Mouse (Mus musculus): Measurements from ENCODE around the gene Fa2h.

Gene Fa2h

DNA sequence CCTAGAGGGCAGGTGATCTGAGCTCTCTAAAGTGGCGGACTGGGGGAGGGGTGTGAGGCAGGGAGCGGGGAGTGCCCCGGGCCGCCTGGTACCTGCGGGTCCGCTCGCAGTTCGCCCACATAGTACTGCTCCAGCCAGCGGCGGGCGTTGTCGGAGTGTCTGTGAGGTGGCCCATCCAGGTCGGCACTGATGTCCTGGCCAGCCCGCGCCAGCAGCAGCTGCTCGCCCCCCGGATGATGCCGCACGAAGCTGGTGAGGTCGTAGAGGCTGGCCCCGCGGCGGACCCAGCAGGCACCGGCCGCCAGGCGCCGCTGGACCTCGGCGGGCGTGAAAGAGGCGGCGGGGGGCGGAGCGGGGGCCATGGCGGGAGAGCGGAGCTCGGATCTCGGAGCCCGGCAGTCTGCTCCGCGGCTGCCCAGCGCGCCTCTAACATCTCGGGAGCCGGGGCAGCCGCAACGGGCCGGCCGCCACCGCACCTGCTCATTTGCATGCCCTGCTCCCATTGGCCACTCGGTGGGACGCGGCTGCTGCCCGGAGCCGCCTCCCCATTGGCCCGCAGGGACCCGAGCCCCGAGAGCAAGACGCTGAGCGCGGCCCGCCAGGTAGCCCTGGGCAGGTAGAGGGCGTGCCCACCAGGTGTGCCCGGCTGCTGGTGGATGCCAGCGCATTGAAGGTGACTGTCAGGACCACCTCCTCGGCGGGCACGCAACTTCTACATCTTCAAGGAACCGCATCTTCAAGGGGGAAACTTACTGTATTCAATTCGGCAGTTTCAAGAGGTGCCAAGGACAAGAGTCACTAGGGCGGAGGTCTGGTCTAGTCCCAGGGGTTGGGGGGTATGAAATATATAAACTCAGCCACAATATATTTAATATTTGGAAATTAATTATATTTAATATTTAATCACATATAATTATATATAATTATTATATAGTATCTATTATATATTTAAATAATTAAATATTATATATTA, at the start of gene Fa2h:
Gene Fa2h (minus strand): TSS at position 434 of the 973 bp plus-strand sequence.
- peak; percentile 60 for DNase-seq (ENCODE audit: low read depth, low spot score)

DNA sequence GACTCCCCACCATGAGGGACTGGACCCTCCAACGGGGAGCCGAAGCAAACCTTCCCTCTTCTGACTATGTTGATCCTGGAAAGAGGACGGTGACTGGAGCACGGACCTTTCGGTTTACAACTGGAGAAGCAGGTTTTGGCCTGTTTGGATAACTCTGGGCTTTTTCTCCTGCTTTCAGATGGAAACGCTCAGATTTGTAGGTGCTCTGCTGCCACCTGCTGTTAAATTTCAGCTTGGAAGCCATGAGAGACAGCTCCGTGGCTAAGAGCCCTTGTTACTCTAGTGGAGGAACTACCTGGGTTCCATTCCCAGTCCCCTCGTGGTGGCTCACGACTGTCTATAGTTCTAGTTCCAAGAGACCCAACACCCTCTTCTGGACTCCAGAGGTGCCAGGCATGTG, 45.6 kb upstream of the Fa2h start:
- DNase-seq (ENCODE audit: low read depth, low spot score): peak; percentile 64

DNA sequence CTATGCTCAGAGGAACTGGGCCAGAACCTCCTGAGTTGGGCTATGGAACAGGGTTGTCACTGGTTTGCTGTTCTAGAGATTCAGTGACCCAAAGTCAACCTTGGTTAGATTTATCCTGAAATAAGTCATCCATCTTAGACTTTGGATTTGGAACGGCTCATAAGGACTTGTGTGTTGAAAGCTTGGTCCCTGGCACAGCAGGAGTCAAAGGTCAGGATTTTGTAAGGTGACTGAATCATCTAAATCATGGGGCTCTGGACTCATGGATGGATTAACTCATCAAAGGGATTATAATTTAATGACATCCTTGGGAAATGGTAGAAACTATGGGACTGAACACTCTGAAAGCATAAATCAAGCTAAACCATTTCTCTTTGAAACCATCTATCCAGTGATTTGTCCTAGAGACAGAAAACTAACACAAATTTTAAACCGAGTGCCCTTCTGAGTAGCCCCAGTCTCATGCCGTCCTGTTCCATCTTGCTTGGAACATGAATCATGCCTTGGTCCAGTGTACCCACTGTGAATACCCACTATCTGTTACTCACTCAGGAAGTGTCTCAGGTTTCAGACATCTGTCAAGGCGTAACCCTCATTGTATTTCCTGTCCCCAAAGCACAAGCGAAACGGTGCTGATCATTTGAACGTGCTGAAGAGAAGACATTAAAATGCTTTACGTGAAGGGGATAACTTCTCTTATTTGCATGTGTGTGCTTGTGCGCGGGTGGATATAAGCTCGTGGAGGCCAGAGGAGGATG, 41.6 kb upstream of the Fa2h start:
- DNase-seq (ENCODE audit: low read depth, low spot score): peak; percentile 33

DNA sequence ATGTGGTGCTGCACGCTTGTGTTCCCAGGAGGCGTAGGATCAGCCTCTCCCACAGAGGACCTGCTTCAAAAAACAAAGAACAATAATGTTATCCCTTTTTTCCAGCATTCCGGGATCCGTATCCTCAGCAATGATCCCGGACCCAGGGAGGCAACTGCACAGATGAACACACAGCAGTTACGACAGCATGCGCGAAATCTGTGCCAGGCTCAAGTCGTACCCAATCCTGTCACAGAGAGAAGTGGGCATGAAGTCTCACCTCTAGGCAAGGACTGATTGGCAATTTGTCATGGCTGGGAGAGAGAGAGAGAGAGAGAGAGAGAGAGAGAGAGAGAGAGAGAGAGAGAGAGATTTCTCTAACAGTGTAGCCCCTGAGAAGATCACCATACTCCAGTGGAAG, 31.0 kb upstream of the Fa2h start:
- DNase-seq (ENCODE audit: low read depth, low spot score): no peak

DNA sequence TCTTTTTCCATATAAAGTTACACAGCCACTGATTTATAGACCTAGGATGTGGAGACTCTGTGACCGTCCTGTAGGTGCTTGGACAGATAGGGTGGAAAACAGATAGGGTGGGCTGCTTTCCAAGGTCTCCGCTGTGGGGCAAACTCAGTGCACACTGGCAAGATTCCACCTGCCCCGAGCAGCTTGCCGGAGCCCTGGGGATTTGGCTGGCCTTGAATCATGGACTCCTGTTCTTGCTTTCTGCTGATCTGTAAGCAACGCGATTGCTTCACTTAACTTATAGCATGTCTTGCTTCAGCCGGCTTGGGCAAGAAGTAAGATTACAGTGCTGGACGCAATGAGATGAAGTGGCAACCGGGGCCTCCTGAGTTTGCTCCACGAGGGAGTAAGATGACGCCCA, 30.6 kb upstream of the Fa2h start:
- no peak for DNase-seq (ENCODE audit: low read depth, low spot score)

DNA sequence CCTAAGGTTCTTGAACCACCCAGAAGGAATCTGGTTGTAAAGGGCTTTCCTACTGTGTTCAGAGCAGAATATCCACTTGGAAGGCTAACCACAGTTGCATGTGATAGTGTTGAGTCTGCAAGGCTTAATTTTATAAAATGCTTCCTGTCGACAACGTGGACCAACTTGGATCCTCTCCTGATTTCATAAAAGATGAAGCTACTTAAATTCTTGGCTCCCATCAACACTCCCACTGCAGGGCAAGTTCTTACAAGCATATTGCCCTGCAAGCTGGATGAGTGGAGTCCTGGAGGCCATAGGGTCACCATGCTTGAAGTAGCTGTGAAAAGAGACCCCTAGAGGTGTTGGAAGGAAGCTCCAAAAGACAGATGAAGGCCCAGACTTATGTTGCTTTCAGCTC, 29.0 kb upstream of the Fa2h start:
- DNase-seq (ENCODE audit: low read depth, low spot score): no peak

DNA sequence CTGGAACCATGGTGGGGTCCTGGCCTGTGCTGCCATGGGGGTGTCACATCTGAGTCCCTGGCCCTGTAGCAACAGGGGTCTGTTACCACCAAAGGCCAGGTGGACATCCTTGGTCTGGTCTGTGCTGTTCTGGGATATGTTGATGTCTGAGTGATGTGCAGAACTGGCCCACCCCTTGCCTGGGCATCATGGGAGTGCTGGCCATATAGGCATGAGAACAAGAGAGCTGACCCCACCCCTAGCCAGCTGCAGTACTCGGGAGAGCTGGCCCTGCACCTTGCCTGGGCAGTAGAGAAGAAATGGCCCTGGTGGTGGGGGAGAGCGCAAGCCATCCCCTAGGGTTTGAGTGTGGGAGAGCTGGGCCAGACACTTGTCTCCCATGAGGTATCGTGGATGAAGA, 25.5 kb upstream of the Fa2h start:
- no peak for DNase-seq (ENCODE audit: low read depth, low spot score)

DNA sequence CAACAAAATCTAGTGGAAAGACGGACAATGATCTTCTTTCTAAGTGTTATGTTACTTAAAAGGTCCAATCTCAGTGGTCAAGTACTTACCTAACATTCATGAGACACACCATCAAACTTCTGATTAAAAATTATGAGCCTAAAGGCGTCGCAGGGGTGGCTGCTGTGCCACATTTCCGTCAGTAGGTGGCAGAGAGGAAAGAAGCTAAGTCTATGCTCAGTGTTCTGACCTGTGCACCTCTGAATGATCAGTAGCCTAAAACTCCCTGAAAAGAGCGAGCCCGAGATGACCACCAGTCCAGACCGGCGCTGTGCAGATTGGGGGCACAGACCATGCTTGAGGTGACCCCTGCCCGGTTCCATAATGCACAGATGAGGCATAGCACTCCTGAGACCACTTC, 25.0 kb upstream of the Fa2h start:
- DNase-seq (ENCODE audit: low read depth, low spot score): peak; percentile 53

DNA sequence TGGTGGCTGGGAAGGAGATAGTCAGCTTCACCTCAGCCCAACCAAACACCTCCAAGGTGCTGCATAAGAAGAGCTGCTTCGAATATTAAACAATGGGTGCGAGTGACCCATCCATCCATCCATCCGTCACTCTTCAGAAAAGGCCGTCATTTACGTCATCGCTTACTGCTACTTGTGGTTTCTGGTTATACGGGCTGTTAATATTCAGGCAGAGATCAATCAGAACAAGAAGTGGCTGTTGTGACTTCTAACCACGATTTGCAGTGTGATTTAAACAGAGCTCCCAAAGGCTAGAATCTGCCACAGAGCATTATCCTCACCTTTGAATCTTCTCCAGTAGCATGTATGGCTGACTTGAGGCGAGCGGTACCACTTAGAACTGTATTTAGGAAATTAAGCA, 23.6 kb upstream of the Fa2h start:
- DNase-seq (ENCODE audit: low read depth, low spot score): no peak

DNA sequence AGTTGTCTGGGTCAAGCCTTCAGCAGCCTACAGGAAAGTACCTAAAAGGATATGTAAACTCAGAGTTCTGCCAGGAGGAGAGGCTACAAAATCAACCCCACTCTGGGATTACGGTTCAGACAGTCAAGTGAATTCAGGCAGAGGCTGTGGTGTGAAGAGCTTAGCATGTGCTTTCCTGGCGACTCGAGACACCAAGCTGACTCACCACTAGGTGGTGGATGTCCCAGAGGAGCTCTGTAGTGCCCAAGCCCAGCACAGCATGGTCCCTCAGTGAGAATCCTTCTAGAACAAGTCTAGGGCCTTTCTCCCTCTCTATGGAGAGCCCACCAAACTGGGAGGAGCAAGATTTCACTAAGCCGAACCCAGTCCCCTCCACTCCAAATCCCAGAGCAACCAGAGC, 9.8 kb upstream of the Fa2h start:
- DNase-seq (ENCODE audit: low read depth, low spot score): peak; percentile 6

DNA sequence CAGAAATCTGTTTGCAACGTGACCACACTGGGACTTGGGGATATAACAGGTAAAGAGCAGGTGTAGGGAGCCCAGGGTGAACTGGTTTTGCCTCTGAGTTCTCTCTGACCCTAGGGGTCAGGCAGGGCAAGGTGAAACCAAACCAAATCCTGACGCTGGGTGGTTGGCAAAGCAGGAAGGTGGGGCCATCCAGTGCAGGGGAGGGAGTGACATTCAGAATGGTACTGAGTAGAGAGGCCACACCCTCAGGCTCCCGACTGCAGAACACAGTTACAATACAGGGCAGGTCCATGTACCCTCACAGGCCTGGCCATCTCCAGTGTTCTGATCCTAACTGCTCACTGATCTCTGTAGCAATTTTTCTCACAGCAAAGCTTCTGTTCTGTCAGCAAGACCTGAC, 2.4 kb downstream of the Fa2h start:
- DNase-seq (ENCODE audit: low read depth, low spot score): no peak

DNA sequence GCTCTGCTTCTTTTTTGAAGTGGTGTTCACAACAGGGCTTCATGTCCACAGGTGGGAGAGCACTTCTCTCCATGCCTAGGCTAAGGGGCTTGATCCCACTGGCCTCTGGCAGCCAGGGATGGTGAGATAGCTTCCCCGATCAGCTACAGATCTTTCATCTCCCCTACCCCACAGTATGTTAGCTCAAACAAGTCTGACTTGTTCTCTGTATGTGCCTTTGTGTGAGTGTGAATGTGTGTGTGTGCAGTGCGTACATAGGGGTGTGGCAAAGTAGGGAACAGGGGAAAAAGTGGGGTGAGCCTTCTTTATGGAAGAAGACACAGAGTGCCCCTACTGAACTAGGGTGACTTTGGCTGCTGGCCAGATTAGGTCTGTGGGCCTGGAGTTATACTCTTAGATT, 2.8 kb downstream of the Fa2h start:
- no peak for DNase-seq (ENCODE audit: low read depth, low spot score)

DNA sequence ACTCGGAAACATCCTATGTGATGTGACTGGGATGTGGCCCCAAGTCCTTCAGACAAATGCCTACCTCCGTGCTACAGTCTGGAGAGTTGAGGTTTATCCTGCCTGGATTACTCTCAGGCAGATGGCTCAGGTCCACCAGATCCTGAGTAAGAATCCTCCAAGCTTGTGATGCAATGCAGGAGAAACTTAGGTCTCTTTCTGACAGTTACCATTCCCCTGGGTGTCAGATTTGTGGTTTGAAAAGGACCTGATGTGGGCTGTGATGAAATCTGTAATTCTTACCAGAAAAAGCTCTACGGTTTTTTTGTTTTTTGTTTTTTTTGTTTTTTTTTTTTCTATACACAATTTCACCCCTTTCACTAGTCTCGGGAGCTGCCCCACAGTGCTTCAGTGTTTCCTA, 4.0 kb downstream of the Fa2h start:
- DNase-seq (ENCODE audit: low read depth, low spot score): no peak

DNA sequence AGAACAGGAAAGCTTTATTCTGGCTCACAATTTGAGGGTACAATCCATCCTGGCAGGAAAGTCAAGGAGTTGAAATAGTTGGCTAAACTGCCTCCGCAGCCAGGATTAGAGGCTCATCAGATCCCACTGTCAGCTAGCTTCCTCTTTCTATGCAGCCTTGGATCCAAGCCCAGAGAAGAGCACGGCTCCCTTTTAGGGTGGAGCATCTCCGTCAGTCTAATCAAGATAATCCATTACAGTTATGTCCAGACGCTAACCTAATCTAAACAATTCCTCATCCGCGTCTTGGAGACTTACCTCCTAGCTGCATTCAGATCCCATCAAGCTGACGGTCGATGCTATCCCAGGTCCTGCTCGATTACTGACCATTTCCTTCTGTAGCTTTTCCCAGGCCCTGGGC, 7.7 kb downstream of the Fa2h start:
- no peak for DNase-seq (ENCODE audit: low read depth, low spot score)

DNA sequence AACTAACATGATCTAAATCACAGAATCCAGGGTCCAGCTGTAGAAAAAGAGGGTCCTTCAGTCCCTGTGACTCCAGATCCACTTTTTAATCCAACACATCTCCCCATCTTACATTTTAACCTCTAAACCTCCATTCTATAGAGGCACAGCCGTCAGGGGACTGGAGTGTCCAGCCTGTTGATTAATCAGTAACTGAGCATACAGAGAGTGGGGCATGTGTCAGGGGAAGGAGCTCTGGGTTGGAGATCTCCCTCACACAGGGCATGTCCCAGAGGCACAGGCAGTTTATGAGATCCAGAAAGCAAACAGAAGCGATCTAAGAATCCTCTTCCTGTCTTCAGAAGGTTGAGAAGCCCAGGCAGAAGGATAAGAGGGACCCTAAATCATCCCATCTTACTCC, 9.0 kb downstream of the Fa2h start:
- no peak for DNase-seq (ENCODE audit: low read depth, low spot score)

DNA sequence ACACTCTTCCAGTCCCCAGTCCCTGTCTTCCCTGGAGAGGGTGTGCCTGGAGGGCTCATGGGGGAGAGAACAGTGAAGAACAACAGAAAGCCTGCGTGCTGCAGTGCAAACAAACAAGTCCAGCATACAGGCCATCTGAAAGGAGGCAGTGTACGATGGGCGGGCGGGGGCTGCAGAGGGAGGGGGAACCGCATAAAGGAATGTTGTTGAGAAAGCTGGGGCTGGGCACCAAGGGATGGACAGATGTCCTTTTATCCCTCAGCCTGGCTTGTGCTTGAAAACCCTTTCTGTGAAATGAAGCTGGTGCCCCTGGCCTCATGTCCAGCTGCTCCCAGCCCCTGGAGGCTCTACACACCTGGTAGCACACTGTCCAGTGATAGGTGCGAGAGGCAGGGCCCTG, 18.4 kb downstream of the Fa2h start:
- DNase-seq (ENCODE audit: low read depth, low spot score): no peak

DNA sequence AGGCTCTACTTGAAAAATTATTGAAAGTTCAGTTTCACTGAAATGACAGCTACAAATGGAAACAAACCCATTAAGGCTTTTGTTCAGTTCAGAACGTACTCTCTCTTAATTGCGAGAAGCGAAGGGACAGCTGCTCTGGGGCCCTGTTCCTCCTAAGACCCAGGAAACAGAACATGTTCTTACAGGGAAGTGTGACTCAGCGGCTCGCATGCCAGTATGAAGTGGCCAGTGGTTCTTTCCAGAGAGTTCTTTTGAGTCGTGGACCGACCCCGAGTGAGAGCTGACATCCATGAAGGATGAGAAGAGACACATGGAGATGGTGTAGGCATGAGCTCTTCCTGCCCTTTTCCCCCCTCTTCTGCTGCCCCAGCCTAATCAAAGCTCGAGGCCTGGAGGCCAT, 23.9 kb downstream of the Fa2h start:
- DNase-seq (ENCODE audit: low read depth, low spot score): no peak

DNA sequence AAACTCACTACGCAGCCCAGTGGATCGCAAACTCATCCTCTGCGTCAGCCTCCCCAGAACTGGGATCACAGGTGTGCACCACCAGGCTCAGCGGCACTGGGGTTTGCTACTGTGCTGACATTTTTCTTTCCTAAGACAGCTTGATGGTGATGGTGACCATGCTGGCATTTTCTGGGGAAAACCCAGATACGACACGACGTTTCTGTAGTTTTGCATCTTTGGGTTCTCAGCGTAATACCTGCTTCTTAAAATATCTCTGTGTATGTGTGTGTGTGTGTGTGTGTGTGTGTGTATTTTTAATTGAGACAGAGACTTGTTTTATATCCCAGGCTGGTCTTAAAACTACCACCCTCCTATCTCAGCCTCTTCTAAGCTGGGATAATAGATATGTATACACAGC, 26.3 kb downstream of the Fa2h start:
- DNase-seq (ENCODE audit: low read depth, low spot score): no peak

DNA sequence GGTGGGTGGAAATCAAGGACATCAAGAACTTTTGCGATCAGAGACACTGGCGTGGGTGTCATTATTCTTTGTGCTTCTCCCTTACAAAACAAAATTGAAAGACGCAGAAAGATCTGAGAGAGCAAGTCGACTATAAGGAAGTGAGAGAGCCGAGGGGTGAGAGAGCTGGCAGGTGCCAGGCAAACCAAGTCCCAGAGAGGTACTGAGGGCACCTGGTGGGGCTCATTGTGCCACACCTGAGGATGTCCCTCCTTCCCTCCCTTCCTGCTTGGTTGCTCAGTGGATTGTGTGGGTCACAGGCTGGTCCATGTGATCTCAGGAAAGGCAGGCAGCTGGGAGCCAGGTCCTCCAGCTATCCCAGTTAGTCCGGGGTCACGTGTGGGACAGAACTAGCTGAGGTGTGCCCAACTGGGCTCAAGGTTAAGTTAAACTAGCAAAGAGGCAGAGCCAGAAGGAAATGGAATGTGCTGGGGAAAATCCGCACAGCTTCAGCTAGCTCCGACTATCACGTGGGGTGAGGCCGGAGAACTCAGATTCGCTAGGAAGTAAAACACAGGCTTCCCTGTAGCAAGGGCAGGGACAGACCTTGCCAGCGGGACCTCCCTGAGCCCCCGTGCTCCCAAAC, 26.9 kb downstream of the Fa2h start:
- DNase-seq (ENCODE audit: low read depth, low spot score): no peak

DNA sequence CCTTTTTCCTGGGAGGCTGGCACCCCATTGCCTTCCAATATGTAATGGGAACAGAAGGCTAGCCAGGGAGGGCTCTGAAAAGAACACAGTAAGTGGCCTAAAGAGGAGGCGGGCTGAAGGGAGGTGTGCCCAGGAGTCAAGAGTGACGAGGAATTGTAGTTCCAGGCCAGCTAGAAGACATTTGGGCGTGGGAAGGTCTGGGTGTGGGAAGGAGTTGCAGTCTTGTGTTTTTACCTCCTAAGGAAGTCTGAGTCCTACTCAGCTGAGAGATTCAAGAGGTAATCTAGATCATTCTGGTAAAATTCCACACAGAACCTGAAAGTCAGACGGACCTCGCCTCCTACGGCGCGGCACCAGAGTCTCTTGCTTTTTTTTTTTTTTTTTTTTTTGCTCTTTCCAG, 30.1 kb downstream of the Fa2h start:
- no peak for DNase-seq (ENCODE audit: low read depth, low spot score)

DNA sequence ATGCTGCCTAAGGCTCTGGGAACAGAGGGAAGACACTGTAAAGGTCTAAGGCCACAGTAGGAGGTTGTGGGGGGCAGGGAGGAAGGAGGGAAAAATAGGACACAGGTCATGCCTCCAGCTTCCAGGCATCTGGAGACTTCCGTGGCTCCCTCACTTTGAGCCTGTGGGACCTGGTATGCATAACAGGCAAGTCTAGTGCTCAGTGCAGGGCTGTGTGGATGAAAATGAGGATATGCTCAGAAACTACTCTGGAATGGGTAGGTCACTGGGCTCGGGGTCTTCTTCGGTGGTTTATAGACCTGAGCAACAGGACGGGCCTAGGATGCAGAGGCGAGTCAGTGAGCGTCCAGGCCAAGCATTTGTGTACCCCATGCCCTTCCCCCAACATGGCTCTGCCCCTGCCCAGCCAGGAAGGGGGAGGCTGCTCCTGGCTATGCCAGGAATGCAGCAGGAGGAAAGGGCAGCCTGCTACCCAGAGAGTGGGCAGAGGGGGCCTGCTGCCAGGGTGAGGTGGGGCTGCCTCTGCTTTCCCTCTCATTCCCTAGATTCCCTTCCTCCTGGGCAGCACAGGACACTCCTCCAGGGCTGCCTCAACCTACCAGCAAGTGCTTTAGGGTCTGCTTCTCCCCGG, 32.9 kb downstream of the Fa2h start:
- DNase-seq (ENCODE audit: low read depth, low spot score): no peak

DNA sequence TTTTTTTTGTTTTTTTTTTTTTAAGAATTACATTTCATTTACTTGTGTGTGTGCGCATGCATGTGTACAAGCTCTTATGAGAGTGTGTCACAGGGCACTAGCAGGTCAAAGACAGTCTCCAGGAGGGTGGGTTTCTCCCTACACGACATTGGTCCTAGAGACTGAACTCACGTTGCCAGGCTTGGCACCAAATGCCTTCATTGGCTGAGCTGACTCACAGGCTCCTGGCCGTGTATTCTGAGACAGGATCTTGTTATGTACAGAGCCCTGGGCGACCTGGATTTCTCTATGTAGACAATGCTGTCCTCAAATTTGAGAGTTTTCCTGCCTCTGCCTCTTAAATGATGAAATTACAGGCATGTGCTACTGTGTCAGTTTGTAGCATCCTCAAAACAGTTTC, 33.7 kb downstream of the Fa2h start:
- DNase-seq (ENCODE audit: low read depth, low spot score): no peak
